Mouse (Mus musculus) stomach, postnatal 0 days (tissue): ENCODE results near the gene Aurkaip1. TPM values are rescaled to one million over a fixed set of nuclear protein-coding genes. Genes with fewer than 3 reads are reported as not detected.
"Not testable (repeated sequence)": the region's sequence is repeated elsewhere in the genome, so short reads cannot be mapped to it uniquely, and the experiment has no call there.

ENCODE experiments used
- ATAC-seq: fragments of 200-750 bp; cut with Nextera tagmentation; 2 replicates; pipeline ENCODE4 v1.8.0; 2017; ENCODE audit not compliant: low FRiP score, low TSS enrichment
- DNase-seq: peaks from one replicate; pipeline ENCODE4 v3.0.0-alpha.2; 2016; ENCODE audit warnings: low spot score
- H3K27ac ChIP-seq: fragments of 300-500 bp; sonication (generic); replicated peaks from 2 replicates; pipeline ENCODE4 v1.5.1; 2014; ENCODE audit warnings: mild to moderate bottlenecking, control low read depth
- H3K27me3 ChIP-seq: fragments of 300-500 bp; sonication (generic); 2 replicates; pipeline ENCODE4 v1.6.1; 2014; ENCODE audit warnings: low read length; ENCODE audit not compliant: control insufficient read depth, insufficient read depth
- H3K36me3 ChIP-seq: fragments of 300-500 bp; sonication (generic); 2 replicates; pipeline ENCODE4 v1.6.1; 2014; ENCODE audit warnings: low read length, mixed read lengths; ENCODE audit not compliant: control insufficient read depth, insufficient read depth
- H3K4me1 ChIP-seq: fragments of 300-500 bp; sonication (generic); replicated peaks from 2 replicates; pipeline ENCODE4 v1.6.1; 2014; ENCODE audit warnings: antibody characterized with exemption; ENCODE audit not compliant: control insufficient read depth, insufficient read depth
- H3K4me2 ChIP-seq: fragments of 300-500 bp; sonication (generic); replicated peaks from 2 replicates; pipeline ENCODE4 v1.6.1; 2014; ENCODE audit warnings: low read depth, mild to moderate bottlenecking, control low read depth, moderate library complexity
- H3K4me3 ChIP-seq: fragments of 300-500 bp; sonication (generic); 2 replicates; pipeline ENCODE4 v1.5.1; 2014; ENCODE audit warnings: low read depth, low read length, control low read depth
- H3K9ac ChIP-seq: fragments of 300-500 bp; sonication (generic); 2 replicates; pipeline ENCODE4 v1.6.1; 2014; ENCODE audit warnings: mild to moderate bottlenecking, low read length, control low read depth, mixed read lengths
- H3K9me3 ChIP-seq: fragments of 300-500 bp; sonication (generic); 2 replicates; pipeline ENCODE4 v1.6.1; 2016; ENCODE audit warnings: low read length; ENCODE audit not compliant: control insufficient read depth
- CTCF ChIP-seq: IDR thresholded peaks from 2 replicates; pipeline ENCODE4 v1.5.1; 2016; ENCODE audit warnings: antibody characterized with exemption, low read depth, mild to moderate bottlenecking, moderate library complexity
- EP300 ChIP-seq: optimal IDR thresholded peaks from 2 replicates; pipeline ENCODE3; 2016; ENCODE audit warnings: antibody characterized with exemption
- WGBS: fragments of 180-500 bp; shearing (Covaris S2); extraction: QIAGEN DNeasy Blood & Tissue Kit; methylation state at CpG from one replicate; pipeline ENCODE4 v1.1.7; 2014; 5-methylcytosine and 5-hydroxymethylcytosine counted together
- polyA plus RNA-seq: library from polyadenylated mRNA; unstranded; fragments of >200 nt; fragmentation: Nextera tagmentation; extraction: Ambion mirVana; gene quantifications from 2 replicates; pipeline ENCODE4 v1.2.1, GENCODE M21; 2015

Aurkaip1 gene
- 129 and 133 TPM in 2 replicates for polyA plus RNA-seq

GRCm38 (mm10) chr4:155831205-155831766 lies at the start of gene Aurkaip1:
Gene Aurkaip1 (plus strand): TSS chr4:155831272.
- H3K9ac ChIP-seq: peak within 1 kb of the TSS; percentile 85
- DNase-seq (peak; percentile 96), ATAC-seq (peak; percentile 93)
- TF ChIP-seq EP300 (no peak), CTCF (peak; percentile 94)
- H3K4me2 ChIP-seq: peak within 1 kb of the TSS; percentile 93
- no peaks in the 10 kb centered on the region for H3K36me3 ChIP-seq
- H3K4me3 ChIP-seq: peak within 1 kb of the TSS; percentile 78
- H3K4me1 ChIP-seq: no peaks in the 10 kb centered on the region
- no peaks in the 10 kb centered on the region for H3K9me3 ChIP-seq
- WGBS: 0% methylated on average over 49 of the region's 49 CpGs
- H3K27ac ChIP-seq: peak within 1 kb of the TSS; percentile 85
- H3K27me3 ChIP-seq: no peaks in the 10 kb centered on the region

DNA sequence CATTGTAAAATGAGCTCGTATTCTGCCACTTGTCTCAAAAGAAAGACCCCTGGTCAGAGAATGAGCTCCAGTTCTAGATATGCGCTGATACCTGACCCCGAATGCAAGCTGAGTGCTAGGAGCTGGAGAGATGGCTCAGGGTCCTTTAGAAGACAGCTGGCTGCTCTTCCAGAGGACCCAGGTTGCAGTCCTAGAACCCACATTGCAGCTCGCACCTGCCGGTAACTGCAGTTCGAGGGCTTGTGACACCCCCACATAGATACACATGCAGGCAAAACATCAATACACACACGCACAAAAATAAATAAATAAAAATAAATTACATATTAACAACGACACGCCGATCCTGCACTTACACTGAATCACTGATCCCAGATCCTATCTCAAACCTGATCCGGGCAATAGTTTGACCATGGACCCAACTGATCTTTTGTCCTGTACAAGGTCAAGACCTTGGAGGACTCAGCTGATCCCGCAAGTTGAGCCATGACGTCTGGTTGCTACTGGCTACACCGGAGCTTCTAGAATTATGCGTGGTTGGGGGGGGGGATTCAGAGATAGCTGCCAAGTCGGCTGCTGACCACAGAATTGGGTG lies 47.5 kb upstream of the Aurkaip1 start:
- DNase-seq (no peak), ATAC-seq (peak; percentile 21; the same call in 1 of the 2 replicates)
- Histone ChIP-seq H3K27ac (peak overlapping the region; percentile 83; the same call in 1 of the 2 replicates), H3K9ac (no peak overlapping the region; the same call in 1 of the 2 replicates), H3K27me3 (no peaks in the 10 kb centered on the region), H3K4me1 (no peaks in the 10 kb centered on the region), H3K9me3 (no peaks in the 10 kb centered on the region), H3K4me3 (peak overlapping the region; percentile 63), H3K4me2 (peak overlapping the region; percentile 75), H3K36me3 (no peaks in the 10 kb centered on the region)
- no peak for TF ChIP-seq CTCF
- WGBS: 29% methylated on average over 16 of the region's 16 CpGs

DNA sequence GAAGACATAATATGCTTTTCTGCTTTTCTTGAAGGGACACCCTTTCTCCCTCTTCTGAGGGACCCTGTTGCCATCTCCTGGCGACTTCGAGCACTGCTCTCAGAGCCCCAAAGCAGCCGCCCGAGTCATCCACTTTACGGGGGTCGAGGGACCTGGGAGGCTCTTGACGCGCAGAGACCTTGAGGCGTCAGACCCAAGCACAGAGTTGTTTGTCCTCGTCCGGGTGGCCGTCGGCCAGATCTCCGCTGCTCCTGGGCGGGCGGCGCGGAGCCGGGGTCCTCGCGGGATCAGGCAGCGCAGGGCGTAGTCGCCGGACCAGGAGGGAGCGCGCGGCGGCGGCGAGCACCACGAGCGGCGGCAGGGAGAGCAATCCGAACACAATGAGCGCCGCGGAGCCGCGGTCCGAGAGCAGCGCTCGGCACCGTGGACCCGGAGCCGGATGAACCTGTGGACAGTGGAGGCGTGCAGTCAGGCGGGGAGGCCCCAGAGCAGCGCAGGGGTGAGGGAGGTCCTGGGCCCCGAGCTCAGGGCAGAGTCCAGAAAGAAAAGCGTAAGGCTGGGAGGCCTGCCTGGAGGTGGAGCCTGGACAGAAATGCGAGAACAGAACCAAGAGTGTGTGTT lies 46.9 kb upstream of the Aurkaip1 start:
- WGBS: under 1% methylated on average over 49 of the region's 52 CpGs
- DNase-seq (peak; percentile 83), ATAC-seq (peak; percentile 84)
- Histone ChIP-seq H3K9ac (peak overlapping the region; percentile 86), H3K36me3 (no peaks in the 10 kb centered on the region), H3K27me3 (no peaks in the 10 kb centered on the region), H3K4me3 (peak overlapping the region; percentile 63), H3K9me3 (no peaks in the 10 kb centered on the region), H3K4me1 (no peaks in the 10 kb centered on the region), H3K27ac (peak overlapping the region; percentile 83), H3K4me2 (peak overlapping the region; percentile 75)
- no peak for TF ChIP-seq EP300
- TF ChIP-seq CTCF: peak; percentile 87

DNA sequence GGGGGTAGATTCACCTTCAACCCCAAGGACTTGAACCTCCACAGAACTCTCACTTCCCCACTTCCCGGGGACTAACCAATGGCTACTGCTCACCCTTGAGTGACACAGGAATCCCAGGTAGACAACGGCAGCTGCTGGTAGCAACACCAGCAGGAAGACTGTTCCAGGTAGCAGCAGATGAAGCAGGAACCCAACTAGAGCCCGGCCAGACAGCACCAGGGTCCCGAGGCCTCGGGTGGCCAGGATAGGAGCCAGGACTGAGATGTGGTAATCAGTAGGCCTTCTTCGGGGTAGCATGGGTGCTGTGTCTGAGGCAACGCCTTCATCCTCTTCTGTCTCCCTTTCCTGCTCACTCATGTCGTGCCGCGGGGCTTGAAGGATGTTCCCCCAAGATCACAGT lies 45.8 kb upstream of the Aurkaip1 start:
- Histone ChIP-seq H3K4me1 (no peaks in the 10 kb centered on the region), H3K4me2 (no peak overlapping the region), H3K9ac (no peak overlapping the region), H3K4me3 (no peak overlapping the region), H3K9me3 (no peaks in the 10 kb centered on the region), H3K27ac (no peak overlapping the region), H3K36me3 (no peaks in the 10 kb centered on the region), H3K27me3 (no peaks in the 10 kb centered on the region)
- WGBS: 78% methylated on average over 10 of the region's 10 CpGs
- no peak for TF ChIP-seq CTCF
- no peak for TF ChIP-seq EP300
- ATAC-seq: no peak
- DNase-seq: no peak

DNA sequence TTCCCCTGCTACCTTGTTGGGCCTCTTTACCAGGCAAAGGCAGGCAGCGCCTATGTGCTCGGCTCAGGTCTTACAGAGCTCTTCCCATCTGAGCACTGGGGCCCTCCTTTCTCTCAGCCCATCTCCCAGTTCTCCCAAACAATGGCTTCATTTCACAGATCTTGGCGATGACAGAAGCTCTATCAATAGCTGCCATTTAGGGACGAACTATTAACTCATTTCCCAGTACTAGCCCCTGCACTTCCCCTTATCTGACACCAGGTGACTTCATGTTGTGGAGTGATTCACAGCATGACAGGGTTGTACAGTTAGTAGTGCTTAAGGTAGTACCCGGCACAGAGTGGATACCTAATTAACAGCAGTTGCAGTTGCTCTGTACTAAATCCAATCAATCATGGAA lies 45.3 kb upstream of the Aurkaip1 start, which contains the start of gene Tmem88b:
Gene Tmem88b (minus strand): TSS at position 56 of the 400 bp plus-strand sequence.
- peak within 1 kb of the TSS; percentile 63 for H3K4me3 ChIP-seq
- DNase-seq (no peak), ATAC-seq (no peak)
- no peak within 1 kb of the TSS for H3K27ac ChIP-seq
- no peaks in the 10 kb centered on the region for H3K4me1 ChIP-seq
- H3K4me2 ChIP-seq: peak within 1 kb of the TSS; percentile 75
- H3K9me3 ChIP-seq: no peaks in the 10 kb centered on the region
- no peaks in the 10 kb centered on the region for H3K36me3 ChIP-seq
- 54% methylated on average over 5 of the region's 5 CpGs for WGBS
- H3K27me3 ChIP-seq: no peaks in the 10 kb centered on the region
- peak; percentile 58 for TF ChIP-seq CTCF
- no peak for TF ChIP-seq EP300
- peak within 1 kb of the TSS; percentile 86 for H3K9ac ChIP-seq

DNA sequence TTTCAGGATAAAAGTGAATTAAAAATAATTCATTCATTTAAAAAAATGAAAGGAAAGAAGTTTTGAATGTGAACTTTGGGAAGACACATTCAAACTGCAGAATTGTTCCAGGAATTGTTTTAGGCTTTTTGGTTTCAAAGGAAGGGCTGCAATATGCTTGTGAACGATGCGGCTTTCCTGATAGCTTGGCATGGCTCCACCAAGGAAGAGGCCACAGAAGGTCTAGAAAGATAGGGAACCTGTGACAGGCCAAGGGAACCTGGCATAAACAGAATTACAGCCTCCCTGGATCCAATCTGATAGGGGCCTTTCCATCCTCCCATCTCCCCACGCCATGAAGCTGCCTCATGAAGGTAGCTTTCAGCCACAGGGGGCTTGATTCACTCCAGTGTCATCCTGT lies 42.8 kb upstream of the Aurkaip1 start:
- ATAC-seq: no peak
- Histone ChIP-seq H3K27me3 (no peaks in the 10 kb centered on the region), H3K9ac (no peak overlapping the region), H3K9me3 (no peaks in the 10 kb centered on the region), H3K4me2 (no peak overlapping the region), H3K36me3 (no peaks in the 10 kb centered on the region), H3K27ac (no peak overlapping the region), H3K4me3 (no peak overlapping the region), H3K4me1 (no peaks in the 10 kb centered on the region)
- no peak for DNase-seq
- 67% methylated on average over 3 of the region's 3 CpGs for WGBS
- TF ChIP-seq EP300 (no peak), CTCF (no peak)

DNA sequence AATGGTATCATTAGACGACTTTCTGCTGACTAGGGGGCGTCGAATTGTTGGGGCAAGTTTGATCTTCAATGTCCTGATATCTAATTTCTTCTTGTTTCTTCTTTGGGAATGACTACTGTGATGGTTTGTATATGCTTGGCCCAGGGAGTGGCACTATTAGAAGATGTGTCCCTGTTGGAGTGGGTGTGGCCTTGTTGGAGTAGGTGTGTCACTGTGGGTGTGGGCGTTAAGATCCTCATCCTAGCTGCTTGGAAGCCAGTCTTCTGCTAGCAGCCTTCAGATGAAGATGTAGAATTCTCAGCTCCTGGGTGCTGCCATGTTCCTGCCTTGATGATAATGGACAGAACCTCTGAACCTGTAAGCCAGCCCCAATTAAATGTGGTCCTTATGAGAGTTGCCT lies 42.2 kb upstream of the Aurkaip1 start:
- not testable (repeated sequence) for H3K4me1 ChIP-seq, DNase-seq, H3K9me3 ChIP-seq, ATAC-seq, H3K27ac ChIP-seq, H3K4me2 ChIP-seq, H3K27me3 ChIP-seq, H3K4me3 ChIP-seq, H3K9ac ChIP-seq, H3K36me3 ChIP-seq
- 79% methylated on average over 4 of the region's 4 CpGs for WGBS
